Mouse (Mus musculus): ENCODE results near the gene Rnf157. TPM values are rescaled to one million over a fixed set of nuclear protein-coding genes. Genes with fewer than 3 reads are reported as not detected.
"Not testable (repeated sequence)": the region's sequence is repeated elsewhere in the genome, so short reads cannot be mapped to it uniquely, and the experiment has no call there.

Rnf157 gene
- polyA plus RNA-seq, 1 experiment from 2014 or later = 1.2 TPM

- no peak overlapping the region for H3K9ac ChIP-seq (ENCODE audit: low read depth, low read length)
- no peak overlapping the region for H3K27ac ChIP-seq (ENCODE audit: low read length)
- ATAC-seq (ENCODE audit: low read depth) = no peak
- H3K4me2 ChIP-seq (ENCODE audit: low read depth, low read length) = peak overlapping the region; percentile 99; the same call in 1 of the 2 replicates
- H3K4me1 ChIP-seq (ENCODE audit: control insufficient read depth, low read depth, low read length) = peaks cover 16% of the 10 kb centered on the region
- H3K36me3 ChIP-seq (ENCODE audit: control insufficient read depth, insufficient read depth) = no peaks in the 10 kb centered on the region
- no peaks in the 10 kb centered on the region for H3K9me3 ChIP-seq (replicated peaks; ENCODE audit: control insufficient read depth, low read length)
- H3K27me3 ChIP-seq (ENCODE audit: control insufficient read depth, insufficient read depth, low read depth, low read length) = peaks cover 28% of the 10 kb centered on the region
- no peak overlapping the region for H3K4me3 ChIP-seq (ENCODE audit: low read depth, low read length)
- 42% methylated on average over 6 of the region's 6 CpGs for WGBS (ENCODE audit: insufficient replicate concordance)
These were observed 1.2 kb downstream of the Rnf157 start for GRCm38 (mm10) chr11:116411582-116411981.

DNA sequence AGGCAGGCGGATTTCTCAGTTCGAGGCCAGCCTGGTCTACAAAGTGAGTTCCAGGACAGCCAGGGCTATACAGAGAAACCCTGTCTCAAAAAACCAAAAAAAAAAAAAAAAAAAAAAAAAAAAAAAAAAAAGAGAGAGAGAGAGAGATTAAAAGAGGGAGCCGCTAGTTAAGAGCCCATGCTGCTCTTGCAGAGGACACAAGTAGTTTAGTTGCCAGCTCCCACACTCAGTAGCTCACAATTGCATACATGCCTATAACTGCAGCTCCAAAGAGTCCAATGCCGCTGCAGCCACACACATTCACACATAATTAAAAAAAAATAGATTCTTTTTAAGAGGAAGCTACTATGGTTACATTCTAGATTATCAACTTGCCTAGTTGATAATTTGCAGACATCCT, 2.4 kb downstream of the Rnf157 start:
- H3K4me3 ChIP-seq (ENCODE audit: low read depth, low read length); H3K9me3 ChIP-seq (replicated peaks; ENCODE audit: control insufficient read depth, low read length); H3K27ac ChIP-seq (ENCODE audit: low read length); H3K36me3 ChIP-seq (ENCODE audit: control insufficient read depth, insufficient read depth); H3K9ac ChIP-seq (ENCODE audit: low read depth, low read length); H3K4me2 ChIP-seq (ENCODE audit: low read depth, low read length); ATAC-seq (ENCODE audit: low read depth): not testable (repeated sequence)
- peaks cover 16% of the 10 kb centered on the region for H3K4me1 ChIP-seq (ENCODE audit: control insufficient read depth, low read depth, low read length)
- peaks cover 28% of the 10 kb centered on the region for H3K27me3 ChIP-seq (ENCODE audit: control insufficient read depth, insufficient read depth, low read depth, low read length)
- WGBS (ENCODE audit: insufficient replicate concordance) = 79% methylated on average over 4 of the region's 4 CpGs

DNA sequence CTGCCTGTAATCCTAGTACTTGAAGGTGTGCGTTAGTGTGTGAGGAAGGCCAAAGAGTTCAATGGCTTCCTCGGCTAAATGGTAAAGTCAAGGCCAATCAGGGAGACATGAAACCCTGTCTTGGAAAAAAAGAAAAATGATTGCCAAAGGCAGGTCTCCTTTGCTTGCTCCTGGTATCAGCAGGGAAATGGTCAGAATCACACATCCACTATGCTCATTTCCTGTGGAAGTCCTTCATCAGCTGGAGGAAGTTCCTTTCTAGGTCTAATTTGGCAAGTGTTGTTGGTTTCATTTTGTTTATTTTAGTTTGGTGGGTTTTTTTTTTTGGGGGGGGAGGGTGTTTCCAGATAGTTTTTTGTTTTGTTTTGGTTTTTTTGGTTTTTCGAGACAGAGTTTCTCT, 3.8 kb downstream of the Rnf157 start:
- Histone ChIP-seq H3K4me3 (ENCODE audit: low read depth, low read length) (no peak overlapping the region), H3K9me3 (replicated peaks; ENCODE audit: control insufficient read depth, low read length) (no peaks in the 10 kb centered on the region), H3K4me1 (ENCODE audit: control insufficient read depth, low read depth, low read length) (peaks cover 16% of the 10 kb centered on the region), H3K4me2 (ENCODE audit: low read depth, low read length) (no peak overlapping the region), H3K27ac (ENCODE audit: low read length) (no peak overlapping the region), H3K36me3 (ENCODE audit: control insufficient read depth, insufficient read depth) (no peaks in the 10 kb centered on the region), H3K9ac (ENCODE audit: low read depth, low read length) (no peak overlapping the region), H3K27me3 (ENCODE audit: control insufficient read depth, insufficient read depth, low read depth, low read length) (peaks cover 28% of the 10 kb centered on the region)
- ATAC-seq (ENCODE audit: low read depth) = no peak
- 80% methylated on average over 3 of the region's 3 CpGs for WGBS (ENCODE audit: insufficient replicate concordance)

GRCm38 (mm10) chr11:116406231-116406728, 6.6 kb downstream of the Rnf157 start:
- no peak overlapping the region for H3K4me2 ChIP-seq (ENCODE audit: low read depth, low read length)
- H3K36me3 ChIP-seq (ENCODE audit: control insufficient read depth, insufficient read depth) = no peaks in the 10 kb centered on the region
- 77% methylated on average over 16 of the region's 16 CpGs for WGBS (ENCODE audit: insufficient replicate concordance)
- H3K4me1 ChIP-seq (ENCODE audit: control insufficient read depth, low read depth, low read length) = no peaks in the 10 kb centered on the region
- H3K9me3 ChIP-seq (replicated peaks; ENCODE audit: control insufficient read depth, low read length) = no peaks in the 10 kb centered on the region
- peaks cover 5% of the 10 kb centered on the region for H3K27me3 ChIP-seq (ENCODE audit: control insufficient read depth, insufficient read depth, low read depth, low read length)
- H3K9ac ChIP-seq (ENCODE audit: low read depth, low read length) = no peak overlapping the region
- no peak overlapping the region for H3K4me3 ChIP-seq (ENCODE audit: low read depth, low read length)
- H3K27ac ChIP-seq (ENCODE audit: low read length) = no peak overlapping the region
- no peak for ATAC-seq (ENCODE audit: low read depth)

- Histone ChIP-seq H3K4me3 (ENCODE audit: low read depth, low read length) (no peak overlapping the region), H3K36me3 (ENCODE audit: control insufficient read depth, insufficient read depth) (no peaks in the 10 kb centered on the region), H3K4me2 (ENCODE audit: low read depth, low read length) (no peak overlapping the region), H3K4me1 (ENCODE audit: control insufficient read depth, low read depth, low read length) (no peaks in the 10 kb centered on the region; the same call in 1 of the 2 replicates), H3K9me3 (replicated peaks; ENCODE audit: control insufficient read depth, low read length) (no peaks in the 10 kb centered on the region), H3K27ac (ENCODE audit: low read length) (no peak overlapping the region), H3K27me3 (ENCODE audit: control insufficient read depth, insufficient read depth, low read depth, low read length) (no peaks in the 10 kb centered on the region), H3K9ac (ENCODE audit: low read depth, low read length) (no peak overlapping the region)
- 59% methylated on average over 4 of the region's 4 CpGs for WGBS (ENCODE audit: insufficient replicate concordance)
- ATAC-seq (ENCODE audit: low read depth) = no peak
These were observed 7.2 kb downstream of the Rnf157 start for GRCm38 (mm10) chr11:116405601-116406000.

GRCm38 (mm10) chr11:116400560-116400959, 12.3 kb downstream of the Rnf157 start:
- Histone ChIP-seq H3K9me3 (replicated peaks; ENCODE audit: control insufficient read depth, low read length) (no peaks in the 10 kb centered on the region), H3K4me1 (ENCODE audit: control insufficient read depth, low read depth, low read length) (no peaks in the 10 kb centered on the region; the same call in 1 of the 2 replicates), H3K9ac (ENCODE audit: low read depth, low read length) (no peak overlapping the region), H3K4me3 (ENCODE audit: low read depth, low read length) (no peak overlapping the region), H3K4me2 (ENCODE audit: low read depth, low read length) (no peak overlapping the region), H3K36me3 (ENCODE audit: control insufficient read depth, insufficient read depth) (no peaks in the 10 kb centered on the region), H3K27ac (ENCODE audit: low read length) (no peak overlapping the region), H3K27me3 (ENCODE audit: control insufficient read depth, insufficient read depth, low read depth, low read length) (no peaks in the 10 kb centered on the region)
- no peak for ATAC-seq (ENCODE audit: low read depth)
- WGBS (ENCODE audit: insufficient replicate concordance) = 11% methylated on average over 4 of the region's 4 CpGs

DNA sequence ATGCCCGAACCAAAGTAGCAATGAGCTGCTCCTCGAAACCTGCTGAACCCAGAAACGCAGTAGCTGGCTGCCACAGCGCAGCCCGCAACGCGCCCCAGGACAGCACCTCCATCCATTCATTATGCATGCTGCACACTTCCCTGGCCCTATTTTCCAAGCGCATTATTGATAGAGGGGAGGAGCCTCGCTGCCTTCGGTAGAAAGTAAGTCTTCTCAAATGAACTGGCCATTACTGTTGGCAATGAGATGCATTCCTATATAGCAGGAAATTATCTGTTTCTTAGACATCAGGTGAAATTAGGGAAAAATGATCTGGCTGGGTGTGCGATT, 14.5 kb downstream of the Rnf157 start:
- Histone ChIP-seq H3K4me3 (ENCODE audit: low read depth, low read length) (no peak overlapping the region), H3K27me3 (ENCODE audit: control insufficient read depth, insufficient read depth, low read depth, low read length) (no peaks in the 10 kb centered on the region), H3K27ac (ENCODE audit: low read length) (no peak overlapping the region), H3K4me2 (ENCODE audit: low read depth, low read length) (no peak overlapping the region), H3K4me1 (ENCODE audit: control insufficient read depth, low read depth, low read length) (peaks cover 4% of the 10 kb centered on the region; the same call in 1 of the 2 replicates), H3K9me3 (replicated peaks; ENCODE audit: control insufficient read depth, low read length) (no peaks in the 10 kb centered on the region), H3K36me3 (ENCODE audit: control insufficient read depth, insufficient read depth) (peaks cover 6% of the 10 kb centered on the region), H3K9ac (ENCODE audit: low read depth, low read length) (no peak overlapping the region)
- 83% methylated on average over 11 of the region's 11 CpGs for WGBS (ENCODE audit: insufficient replicate concordance)
- no peak for ATAC-seq (ENCODE audit: low read depth)

DNA sequence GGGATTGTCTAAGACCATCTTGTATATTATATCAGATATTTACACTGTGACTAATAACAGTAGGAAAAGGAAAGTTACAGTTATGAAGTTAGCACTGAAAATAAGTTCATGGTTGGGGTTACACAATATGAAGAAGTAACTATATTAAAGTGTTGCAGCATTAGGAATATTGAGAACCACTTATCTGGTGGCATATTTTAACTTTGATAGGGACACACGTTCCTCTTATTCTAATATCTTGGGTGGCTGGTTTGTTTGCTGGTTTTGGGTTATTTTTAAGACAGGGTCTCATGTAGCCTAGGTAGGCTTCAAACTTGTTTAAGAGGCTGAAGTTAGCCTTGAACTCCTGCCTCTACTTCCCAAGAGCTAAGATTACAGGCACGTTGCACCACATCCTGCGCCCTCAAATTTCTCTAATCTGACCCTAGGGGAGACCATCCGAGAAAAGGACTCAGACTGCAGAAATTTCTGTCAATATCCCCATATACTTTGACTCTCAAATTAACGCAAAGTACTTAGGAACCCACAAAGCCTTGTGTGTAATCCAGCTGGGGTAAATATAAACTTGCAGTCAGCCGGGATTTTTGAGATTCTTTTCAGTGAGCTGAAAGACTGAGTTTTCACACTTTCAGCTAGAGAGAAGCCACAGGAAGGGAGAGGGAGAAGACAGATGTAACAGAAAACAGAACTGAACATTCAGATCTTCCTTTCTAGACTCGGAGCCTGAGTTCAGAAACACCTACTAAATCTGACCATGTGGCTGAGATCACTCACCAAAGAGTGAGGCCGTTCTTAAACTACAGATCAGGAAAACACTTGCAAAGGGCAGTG, 15.1 kb downstream of the Rnf157 start:
- H3K9me3 ChIP-seq (replicated peaks; ENCODE audit: control insufficient read depth, low read length) = no peaks in the 10 kb centered on the region
- no peak for ATAC-seq (ENCODE audit: low read depth)
- WGBS (ENCODE audit: insufficient replicate concordance) = 45% methylated on average over 8 of the region's 8 CpGs
- peaks cover 4% of the 10 kb centered on the region; the same call in 1 of the 2 replicates for H3K4me1 ChIP-seq (ENCODE audit: control insufficient read depth, low read depth, low read length)
- no peak overlapping the region for H3K4me2 ChIP-seq (ENCODE audit: low read depth, low read length)
- peaks cover 6% of the 10 kb centered on the region for H3K36me3 ChIP-seq (ENCODE audit: control insufficient read depth, insufficient read depth)
- no peak overlapping the region for H3K9ac ChIP-seq (ENCODE audit: low read depth, low read length)
- no peak overlapping the region for H3K27ac ChIP-seq (ENCODE audit: low read length)
- no peaks in the 10 kb centered on the region for H3K27me3 ChIP-seq (ENCODE audit: control insufficient read depth, insufficient read depth, low read depth, low read length)
- H3K4me3 ChIP-seq (ENCODE audit: low read depth, low read length) = no peak overlapping the region

GRCm38 (mm10) chr11:116396934-116397330, 15.9 kb downstream of the Rnf157 start:
- Histone ChIP-seq H3K27me3 (ENCODE audit: control insufficient read depth, insufficient read depth, low read depth, low read length) (no peaks in the 10 kb centered on the region), H3K9ac (ENCODE audit: low read depth, low read length) (no peak overlapping the region), H3K9me3 (replicated peaks; ENCODE audit: control insufficient read depth, low read length) (no peaks in the 10 kb centered on the region), H3K4me3 (ENCODE audit: low read depth, low read length) (no peak overlapping the region), H3K27ac (ENCODE audit: low read length) (no peak overlapping the region), H3K4me1 (ENCODE audit: control insufficient read depth, low read depth, low read length) (peaks cover 4% of the 10 kb centered on the region; the same call in 1 of the 2 replicates), H3K4me2 (ENCODE audit: low read depth, low read length) (no peak overlapping the region), H3K36me3 (ENCODE audit: control insufficient read depth, insufficient read depth) (peaks cover 6% of the 10 kb centered on the region)
- 82% methylated on average over 3 of the region's 3 CpGs for WGBS (ENCODE audit: insufficient replicate concordance)
- no peak for ATAC-seq (ENCODE audit: low read depth)
